ENCODE assay signal across 15 mouse cellular contexts in genomic region chr11:104618638-104619076, GRCm38 (mm10). TPM values are rescaled to one million over a fixed set of nuclear protein-coding genes. Genes with fewer than 3 reads are reported as not detected.
DNase-seq lines count a peak whose midpoint lies in the region; ATAC-seq and TF ChIP-seq lines count a peak whose summit lies in the region.
"Had no signal": no experiment of that assay in that cellular context is flagged by ENCODE, and none has a peak within 500 bp of the region (broad histone marks: within the 10 kb centered on the region; RNA-seq: fewer than 3 reads in every experiment).

No protein-coding gene starts in this region.

- H3K4me1 ChIP-seq in liver, adult 2 months (ENCODE audit: control insufficient read depth, insufficient read depth, low read length): no peaks in the 10 kb centered on the region
- peaks cover 95% of the 10 kb centered on the region for H3K4me1 ChIP-seq in G1E (ENCODE audit: insufficient read depth, low read depth, low read length)

- no peaks in the 10 kb centered on the region for H3K79me2 ChIP-seq in liver, adult 2 months (ENCODE audit: control insufficient read depth, insufficient read depth, low read length)

- TF ChIP-seq CTCF in gastrocnemius, adult 2 months (IDR thresholded peaks at IDR 0.05): no peak
- TF ChIP-seq CTCF in liver, adult 2 months (IDR thresholded peaks at IDR 0.05; ENCODE audit: low read depth, low read length): no peak
- TF ChIP-seq CTCF in G1E (IDR thresholded peaks at IDR 0.05; ENCODE audit: low read depth, low read length): no peak
- TF ChIP-seq CTCF in left cerebral cortex, adult 2 months (IDR thresholded peaks at IDR 0.05): no peak

- H3K9ac ChIP-seq in liver, adult 2 months (ENCODE audit: low read depth, low read length): no peak overlapping the region
- H3K9ac ChIP-seq: hindbrain, embryonic 12.5 days; intestine, embryonic 15.5 days; limb, embryonic 15.5 days had no signal

- peak; percentile 26 for DNase-seq in gastrocnemius, adult 2 months
- DNase-seq in gastrocnemius, postnatal 25 days: no peak
- DNase-seq in liver, adult 2 months (ENCODE audit: extremely low read depth, low read depth, low spot score): peak; percentile 17
- DNase-seq in liver (no peak), G1E (ENCODE audit: low spot score) (no peak)
- peak; percentile 56 to 57 for DNase-seq in adrenal gland, postnatal 36 days
- DNase-seq in left cerebral cortex, adult 2 months (ENCODE audit: extremely low spot score in 1 of 2, low spot score in 2 of 2): no peak
- DNase-seq in cerebellum, adult 18-20 months: no peak
- DNase-seq: B cell, adult 2 months; cerebellum, adult 2 months; right cerebral cortex, postnatal 14 days; thymus, adult 18-20 months had no signal

- intact Hi-C loops in gastrocnemius, adult 2 months (cut with DNase I): no loop called here
- intact Hi-C loops in left cerebral cortex, adult 2 months (cut with DNase I): no loop called here

- H3K9me3 ChIP-seq in G1E (replicated peaks): no peaks in the 10 kb centered on the region; the same call in 1 of the 2 replicates
- H3K9me3 ChIP-seq: hindbrain, embryonic 12.5 days; intestine, embryonic 15.5 days; limb, embryonic 15.5 days had no signal

- H3K27ac ChIP-seq in gastrocnemius, adult 2 months: no peak overlapping the region; the same call in 1 of the 2 replicates
- H3K27ac ChIP-seq in liver, adult 2 months (replicated peaks; ENCODE audit: insufficient read depth, low read depth, low read length): peak overlapping the region; percentile 47
- no peak overlapping the region for H3K27ac ChIP-seq in left cerebral cortex, adult 2 months
- H3K27ac ChIP-seq: hindbrain, embryonic 12.5 days; intestine, embryonic 15.5 days; limb, embryonic 15.5 days had no signal

- ATAC-seq in G1E (ENCODE audit: extremely low read depth, insufficient number of reproducible peaks, low FRiP score, poor library complexity, severe bottlenecking): 0 out of 2 replicates have a peak, but pooled peaks have one; percentile 2
- ATAC-seq: intestine, embryonic 15.5 days had no signal

- H3K27me3 ChIP-seq in liver, adult 2 months (ENCODE audit: control insufficient read depth, insufficient read depth, low read length): no peaks in the 10 kb centered on the region
- H3K27me3 ChIP-seq in G1E (ENCODE audit: insufficient read depth, low read length): peaks cover 56% of the 10 kb centered on the region
- H3K27me3 ChIP-seq: intestine, embryonic 15.5 days; limb, embryonic 15.5 days had no signal

- no peak for TF ChIP-seq POLR2A in liver, adult 2 months (IDR thresholded peaks at IDR 0.05; ENCODE audit: extremely low read depth, insufficient read depth, low read length)

- H3K36me3 ChIP-seq in liver, adult 2 months (ENCODE audit: control insufficient read depth, insufficient read depth, low read length): no peaks in the 10 kb centered on the region
- H3K36me3 ChIP-seq in G1E (replicated peaks): no peaks in the 10 kb centered on the region
- H3K36me3 ChIP-seq: hindbrain, embryonic 12.5 days; intestine, embryonic 15.5 days; limb, embryonic 15.5 days had no signal

- no peak overlapping the region for H3K4me3 ChIP-seq in gastrocnemius, adult 2 months
- no peak overlapping the region for H3K4me3 ChIP-seq in liver, adult 2 months (ENCODE audit: insufficient read depth, low read depth, low read length)
- H3K4me3 ChIP-seq in G1E (ENCODE audit: low read depth, low read length): peak overlapping the region; percentile 33; the same call in 1 of the 2 replicates
- no peak overlapping the region for H3K4me3 ChIP-seq in left cerebral cortex, adult 2 months
- H3K4me3 ChIP-seq: hindbrain, embryonic 12.5 days; intestine, embryonic 15.5 days; limb, embryonic 15.5 days had no signal

- WGBS in liver, adult 2 months: 64% methylated on average over 6 of the region's 6 CpGs

RNA-seq across cellular contexts. Expression of gene Itgb3, which starts 10.9 kb away (rescaled TPM):
- total RNA-seq in gastrocnemius, adult 2 months (2021): 1 to 10 TPM in 1 of 2 experiments, under 1 TPM in 1; 0.54 to 1.3 TPM
- total RNA-seq in gastrocnemius, postnatal 25 days (2021): 1 to 10 TPM; 1.2 to 1.7 TPM
- total RNA-seq in liver, adult 2 months (2014; rRNA removed): 2.1 and 3.7 TPM in 2 replicates
- polyA plus RNA-seq in liver, adult 2 months (2012; rRNA removed): 1.5 TPM in 2 replicates
- total RNA-seq in G1E (2014; fragmentation: Nextera tagmentation): 2.1 and 2.7 TPM in 2 replicates
- total RNA-seq in G1E (2017): 15.6 and 19.2 TPM in 2 replicates
- polyA plus RNA-seq in G1E (2012): 0.73 and 0.87 TPM in 2 replicates
- 10 to 100 TPM in 1 of 2 experiments, 1 to 10 TPM in 1; 5.1 to 18.0 TPM for total RNA-seq in adrenal gland, postnatal 36 days (2021)
- 1 to 10 TPM; 2.9 to 3.4 TPM for total RNA-seq in left cerebral cortex, adult 2 months (2021)

Comparison
In these comparisons a context has a peak if more than half of its experiments do, and no peak if none do; other contexts are left out.
1. DNase-seq: peak in gastrocnemius, adult 2 months (single experiment), liver, adult 2 months (single experiment) and adrenal gland, postnatal 36 days (2 of 2); none in gastrocnemius, postnatal 25 days (single experiment), liver (single experiment), G1E (single experiment), left cerebral cortex, adult 2 months (0 of 2) and cerebellum, adult 18-20 months (0 of 2).